Comparison of ENCODE assay signal across 25 mouse cellular contexts in genomic region chr2:24478611-24479010, GRCm38 (mm10). TPM values are rescaled to one million over a fixed set of nuclear protein-coding genes. Genes with fewer than 3 reads are reported as not detected.
DNase-seq lines count a peak whose midpoint lies in the region; ATAC-seq and TF ChIP-seq lines count a peak whose summit lies in the region.
"Had no signal": no experiment of that assay in that cellular context is flagged by ENCODE, and none has a peak within 500 bp of the region (broad histone marks: within the 10 kb centered on the region; RNA-seq: fewer than 3 reads in every experiment).

No protein-coding gene starts in this region.

- 0 out of 2 replicates have a peak overlapping the region, but pooled peaks have one; percentile 22 for H3K27ac ChIP-seq in intestine, embryonic 15.5 days
- peak overlapping the region; percentile 91 for H3K27ac ChIP-seq in kidney, embryonic 16.5 days (ENCODE audit: low read length)
- peak overlapping the region; percentile 88 for H3K27ac ChIP-seq in small intestine, adult 2 months (ENCODE audit: insufficient read depth, low read depth, low read length)
- H3K27ac ChIP-seq in midbrain, embryonic 15.5 days = no peak overlapping the region
- H3K27ac ChIP-seq: embryonic facial prominence, embryonic 12.5 days; forebrain, embryonic 12.5 days; hindbrain, embryonic 15.5 days; liver, embryonic 14.5 days; lung, embryonic 15.5 days; neural tube, embryonic 15.5 days had no signal

- no peaks in the 10 kb centered on the region for H3K36me3 ChIP-seq in intestine, embryonic 15.5 days
- no peaks in the 10 kb centered on the region for H3K36me3 ChIP-seq in kidney, embryonic 16.5 days (ENCODE audit: insufficient read depth, low read length)
- H3K36me3 ChIP-seq in small intestine, adult 2 months (ENCODE audit: control insufficient read depth, insufficient read depth, low read length) = no peaks in the 10 kb centered on the region
- no peaks in the 10 kb centered on the region for H3K36me3 ChIP-seq in midbrain, embryonic 15.5 days (replicated peaks)
- H3K36me3 ChIP-seq: embryonic facial prominence, embryonic 12.5 days; forebrain, embryonic 12.5 days; hindbrain, embryonic 15.5 days; lung, embryonic 15.5 days; neural tube, embryonic 15.5 days had no signal

- no peak overlapping the region for H3K4me2 ChIP-seq in intestine, embryonic 15.5 days (replicated peaks)
- peak overlapping the region; percentile 27; the same call in 1 of the 2 replicates for H3K4me2 ChIP-seq in kidney, embryonic 16.5 days (replicated peaks; ENCODE audit: low read depth, low read length)
- no peak overlapping the region for H3K4me2 ChIP-seq in midbrain, embryonic 15.5 days
- H3K4me2 ChIP-seq: embryonic facial prominence, embryonic 12.5 days; forebrain, embryonic 12.5 days; heart, embryonic 11.5 days; hindbrain, embryonic 15.5 days; lung, embryonic 15.5 days; neural tube, embryonic 15.5 days had no signal

- 50% methylated on average over 4 of the region's 4 CpGs for WGBS in intestine, embryonic 15.5 days
- WGBS in kidney, embryonic 16.5 days = 42% methylated on average over 4 of the region's 4 CpGs
- 22% methylated on average over 4 of the region's 4 CpGs for WGBS in small intestine, adult 2 months
- 47% methylated on average over 4 of the region's 4 CpGs for WGBS in midbrain, embryonic 15.5 days

- TF ChIP-seq CTCF in small intestine, adult 2 months (IDR thresholded peaks at IDR 0.05; ENCODE audit: extremely low read depth, insufficient read length, insufficient replicate concordance, low read depth, low read length) = no peak

- H3K4me3 ChIP-seq in intestine, embryonic 15.5 days (replicated peaks) = no peak overlapping the region
- no peak overlapping the region for H3K4me3 ChIP-seq in kidney, embryonic 16.5 days (ENCODE audit: low read length)
- no peak overlapping the region for H3K4me3 ChIP-seq in small intestine, adult 2 months (ENCODE audit: low read depth, low read length)
- H3K4me3 ChIP-seq in midbrain, embryonic 15.5 days = no peak overlapping the region
- H3K4me3 ChIP-seq: embryonic facial prominence, embryonic 12.5 days; erythroblast, embryonic 14.5 days; forebrain, embryonic 12.5 days; hindbrain, embryonic 15.5 days; lung, embryonic 15.5 days; neural tube, embryonic 15.5 days had no signal

- ATAC-seq in intestine, embryonic 15.5 days = peak; percentile 41
- peak; percentile 19; the same call in 1 of the 2 replicates for ATAC-seq in kidney, embryonic 16.5 days (ENCODE audit: low FRiP score, low TSS enrichment)
- ATAC-seq in midbrain, embryonic 15.5 days (replicated peaks) = no peak

- no peak for TF ChIP-seq POLR2A in small intestine, adult 2 months (IDR thresholded peaks at IDR 0.05; ENCODE audit: low read depth, low read length)

- H3K9me3 ChIP-seq in intestine, embryonic 15.5 days = no peaks in the 10 kb centered on the region
- H3K9me3 ChIP-seq in kidney, embryonic 16.5 days (ENCODE audit: low read length) = no peaks in the 10 kb centered on the region
- no peaks in the 10 kb centered on the region for H3K9me3 ChIP-seq in midbrain, embryonic 15.5 days
- H3K9me3 ChIP-seq: embryonic facial prominence, embryonic 12.5 days; forebrain, embryonic 12.5 days; hindbrain, embryonic 15.5 days; lung, embryonic 15.5 days; neural tube, embryonic 15.5 days had no signal

- H3K4me1 ChIP-seq in intestine, embryonic 15.5 days (replicated peaks) = peaks cover 7% of the 10 kb centered on the region
- H3K4me1 ChIP-seq in kidney, embryonic 16.5 days (ENCODE audit: insufficient read depth, low read length) = peaks cover 27% of the 10 kb centered on the region
- peaks cover 14% of the 10 kb centered on the region; the same call in 1 of the 2 replicates for H3K4me1 ChIP-seq in small intestine, adult 2 months (ENCODE audit: control insufficient read depth, insufficient read depth, insufficient read length, low read length)
- peaks cover 9% of the 10 kb centered on the region for H3K4me1 ChIP-seq in midbrain, embryonic 15.5 days

- peak; percentile 48 for DNase-seq in kidney, adult 18-20 months
- no peak for DNase-seq in ovary, postnatal 36 days (ENCODE audit: low spot score)
- DNase-seq in adrenal gland, postnatal 4 days (ENCODE audit: low spot score in 2 of 2) = no peak
- DNase-seq: adrenal gland, adult 2 months; gastrocnemius, postnatal 14 days; lung, postnatal 36 days; thymus, postnatal 14 days had no signal

- peaks cover 29% of the 10 kb centered on the region for H3K27me3 ChIP-seq in intestine, embryonic 15.5 days (replicated peaks)
- peaks cover 16% of the 10 kb centered on the region; the same call in 1 of the 2 replicates for H3K27me3 ChIP-seq in kidney, embryonic 16.5 days (ENCODE audit: insufficient read depth, low read length)
- H3K27me3 ChIP-seq in small intestine, adult 2 months (ENCODE audit: control insufficient read depth, insufficient read depth, low read length) = no peaks in the 10 kb centered on the region
- H3K27me3 ChIP-seq in midbrain, embryonic 15.5 days (replicated peaks) = peaks cover 46% of the 10 kb centered on the region
- H3K27me3 ChIP-seq: Patski had no signal

- no peak overlapping the region for H3K9ac ChIP-seq in intestine, embryonic 15.5 days
- 0 out of 2 replicates have a peak overlapping the region, but pooled peaks have one; percentile 1 for H3K9ac ChIP-seq in kidney, embryonic 16.5 days (replicated peaks; ENCODE audit: low read length)
- no peak overlapping the region for H3K9ac ChIP-seq in midbrain, embryonic 15.5 days
- H3K9ac ChIP-seq: embryonic facial prominence, embryonic 12.5 days; forebrain, embryonic 12.5 days; hindbrain, embryonic 15.5 days; liver, embryonic 14.5 days; lung, embryonic 15.5 days; neural tube, embryonic 15.5 days had no signal

RNA-seq across cellular contexts. Expression of gene Pax8, which starts 3.2 kb away (rescaled TPM):
- 0.73 and 1.1 TPM in 2 replicates for polyA plus RNA-seq in intestine, embryonic 15.5 days (2015; fragmentation: Nextera tagmentation; extraction: Ambion mirVana)
- polyA plus RNA-seq in kidney, embryonic 16.5 days (2015; fragmentation: Nextera tagmentation; extraction: Ambion mirVana) = 134 and 160 TPM in 2 replicates
- polyA plus RNA-seq in small intestine, adult 2 months (2012; rRNA removed) = 2.4 and 10.4 TPM in 2 replicates
- 10 to 100 TPM in 1 of 2 experiments, under 1 TPM in 1; 0.34 to 22.9 TPM for total RNA-seq in adrenal gland, postnatal 4 days (2021)
- polyA plus RNA-seq in midbrain, embryonic 15.5 days (2015; fragmentation: Nextera tagmentation; extraction: Ambion mirVana) = 3.3 and 3.6 TPM in 2 replicates
- total RNA-seq: adrenal gland, adult 2 months; gastrocnemius, postnatal 14 days; hematopoietic stem cell, adult 5-6 weeks; layer of hippocampus, adult 8-10 months; left cerebral cortex, postnatal 25 days had no signal
- polyA plus RNA-seq: adrenal gland, adult 2 months; erythroblast, embryonic 14.5 days; heart, postnatal 0 days; limb, embryonic 14.5 days had no signal

Comparison
In these comparisons a context has a peak if more than half of its experiments do, and no peak if none do; other contexts are left out.
1. RNA of gene Pax8, which starts 3.2 kb away (polyA plus RNA-seq): 134 to 160 TPM in kidney, embryonic 16.5 days; 2.4 to 10.4 TPM in small intestine, adult 2 months, 3.3 to 3.6 TPM in midbrain, embryonic 15.5 days and 0.73 to 1.1 TPM in intestine, embryonic 15.5 days; every median in the first group is over 10 times any median in the second.